Mouse (Mus musculus) C2C12 (cell line): Measurements from ENCODE around the gene Mrtfb. TPM values are rescaled to one million over a fixed set of nuclear protein-coding genes. Genes with fewer than 3 reads are reported as not detected.

ENCODE experiments used
- H3K27me3 ChIP-seq: one replicate; pipeline ENCODE4 v1.6.1; 2011; ENCODE audit not compliant: control insufficient read depth, insufficient read depth, insufficient read length
- H3K36me3 ChIP-seq: one replicate; pipeline ENCODE4 v1.6.1; 2011; ENCODE audit not compliant: control insufficient read depth, insufficient read depth
- H3K4me3 ChIP-seq: one replicate; pipeline ENCODE4 v1.5.1; 2011; ENCODE audit warnings: mild to moderate bottlenecking, control low read depth; ENCODE audit not compliant: poor library complexity, insufficient read depth, severe bottlenecking
- H3K79me2 ChIP-seq: one replicate; pipeline ENCODE4 v1.6.1; 2011; ENCODE audit not compliant: control insufficient read depth, insufficient read depth
- H3K79me3 ChIP-seq: one replicate; pipeline ENCODE4 v1.6.1; 2011; ENCODE audit warnings: low read depth, control low read depth
- H3ac ChIP-seq: one replicate; pipeline ENCODE3; 2011; ENCODE audit warnings: low read depth; ENCODE audit not compliant: control insufficient read depth, insufficient read length
- CEBPB ChIP-seq: IDR thresholded peaks from one replicate; pipeline ENCODE4 v1.6.1; 2011; ENCODE audit warnings: low read depth, mild to moderate bottlenecking, control low read depth, moderate library complexity
- CTCF ChIP-seq: IDR thresholded peaks from one replicate; pipeline ENCODE4 v1.5.1; 2011; ENCODE audit not compliant: control insufficient read depth, insufficient read depth, insufficient read length
- FOSL1 ChIP-seq: IDR thresholded peaks from one replicate; pipeline ENCODE4 v1.8.0; 2011; ENCODE audit warnings: mild to moderate bottlenecking, low read length; ENCODE audit not compliant: poor library complexity, insufficient read depth, severe bottlenecking
- MAX ChIP-seq: IDR thresholded peaks from one replicate; pipeline ENCODE4 v1.6.1; 2011; ENCODE audit warnings: mild to moderate bottlenecking, control low read depth
- MYOD1 ChIP-seq: IDR thresholded peaks from one replicate; pipeline ENCODE4 v1.6.1; 2011; ENCODE audit warnings: low read depth; ENCODE audit not compliant: control insufficient read depth, insufficient read length
- MYOG ChIP-seq: IDR thresholded peaks from one replicate; pipeline ENCODE4 v1.6.1; 2011; ENCODE audit not compliant: control insufficient read depth, insufficient read length; ENCODE audit errors: extremely low read depth
- USF1 ChIP-seq: IDR thresholded peaks from one replicate; pipeline ENCODE4 v1.6.1; 2011; ENCODE audit warnings: low read depth, mild to moderate bottlenecking, control low read depth, moderate library complexity
- polyA plus RNA-seq: library from polyadenylated mRNA; unstranded; fragments of >200 nt; fragmentation: generic; extraction: Trizol; gene quantifications from one replicate; pipeline ENCODE4 v1.2.1, GENCODE M21; 2012; ENCODE audit warnings: missing spikeins

Gene Mrtfb
- polyA plus RNA-seq, 1 experiment: 6.6 TPM

DNA sequence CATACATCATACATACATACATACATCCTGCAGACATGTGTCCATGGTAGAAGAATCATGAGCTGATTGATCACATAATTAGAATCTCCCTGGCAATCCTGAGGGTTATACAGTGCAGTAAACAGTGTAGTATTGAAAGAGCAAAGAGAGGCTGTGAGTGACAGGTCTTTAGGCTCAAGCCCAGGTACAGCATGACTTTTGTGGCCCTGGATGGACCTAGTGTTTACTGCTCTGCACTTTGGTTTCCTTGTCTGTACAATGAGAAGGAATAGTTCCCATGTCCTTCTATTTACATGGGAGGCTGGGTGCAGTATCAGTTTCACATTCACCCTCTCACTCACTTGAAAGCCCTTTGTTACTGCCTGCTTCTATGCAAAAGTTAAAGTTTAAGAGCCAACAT, 103.9 kb downstream of the Mrtfb start:
- Histone ChIP-seq H3K27me3 (no peaks in the 10 kb centered on the region), H3ac (no peak overlapping the region), H3K79me2 (no peaks in the 10 kb centered on the region), H3K4me3 (no peak overlapping the region), H3K79me3 (no peaks in the 10 kb centered on the region), H3K36me3 (no peaks in the 10 kb centered on the region)
- no peak for TF ChIP-seq USF1
- TF ChIP-seq CTCF: no peak
- no peak for TF ChIP-seq CEBPB
- TF ChIP-seq MYOG: no peak
- no peak for TF ChIP-seq MAX
- TF ChIP-seq MYOD1: no peak
- TF ChIP-seq FOSL1: no peak

DNA sequence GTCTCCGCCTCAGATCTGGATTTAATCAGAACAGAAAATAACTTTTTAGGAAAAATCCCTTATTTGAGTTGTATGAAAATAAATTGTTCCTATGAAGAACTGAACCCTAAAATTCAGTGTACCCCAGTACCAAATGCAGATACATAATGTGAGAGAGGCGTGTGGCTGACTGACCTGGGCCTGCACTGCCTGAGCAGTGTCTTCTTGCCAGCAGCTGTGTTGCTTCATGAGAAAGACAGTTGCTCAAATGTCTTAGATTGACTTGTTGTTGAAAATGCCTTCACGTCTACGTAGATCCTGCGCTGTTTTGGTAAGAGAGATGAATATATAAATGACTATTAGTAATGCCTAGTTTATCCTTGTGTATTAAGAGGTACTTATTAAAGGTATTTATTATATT, 104.6 kb downstream of the Mrtfb start:
- H3K79me3 ChIP-seq: no peaks in the 10 kb centered on the region
- no peaks in the 10 kb centered on the region for H3K27me3 ChIP-seq
- H3K36me3 ChIP-seq: no peaks in the 10 kb centered on the region
- no peak overlapping the region for H3ac ChIP-seq
- H3K4me3 ChIP-seq: no peak overlapping the region
- TF ChIP-seq FOSL1 (no peak), CTCF (no peak), CEBPB (no peak)
- H3K79me2 ChIP-seq: no peaks in the 10 kb centered on the region

DNA sequence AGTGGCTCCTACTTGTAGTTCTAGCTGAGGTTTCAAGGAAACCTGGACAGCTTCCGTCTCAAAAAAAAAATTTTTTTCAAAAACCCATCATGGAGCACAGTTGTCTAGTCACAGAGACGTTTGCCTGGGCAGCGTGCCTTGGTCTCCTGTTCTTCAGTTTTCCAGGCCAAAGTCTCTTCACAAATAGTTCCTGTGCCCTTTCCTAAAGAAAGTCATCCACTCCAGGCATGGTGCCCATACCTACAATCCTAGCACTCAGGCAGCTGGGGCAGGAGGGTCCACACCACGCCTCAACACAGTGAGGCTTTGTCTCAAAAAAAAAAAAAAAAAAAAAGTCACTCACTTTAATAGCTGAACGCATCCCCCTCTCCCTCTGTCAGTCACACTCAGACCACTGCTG, 106.9 kb downstream of the Mrtfb start:
- H3ac ChIP-seq: no peak overlapping the region
- H3K79me2 ChIP-seq: no peaks in the 10 kb centered on the region
- TF ChIP-seq MAX: no peak
- no peak for TF ChIP-seq FOSL1
- no peak for TF ChIP-seq CTCF
- no peak for TF ChIP-seq USF1
- no peak for TF ChIP-seq MYOD1
- TF ChIP-seq MYOG: no peak
- TF ChIP-seq CEBPB: no peak
- no peaks in the 10 kb centered on the region for H3K27me3 ChIP-seq
- H3K4me3 ChIP-seq: no peak overlapping the region
- no peaks in the 10 kb centered on the region for H3K79me3 ChIP-seq
- no peaks in the 10 kb centered on the region for H3K36me3 ChIP-seq

DNA sequence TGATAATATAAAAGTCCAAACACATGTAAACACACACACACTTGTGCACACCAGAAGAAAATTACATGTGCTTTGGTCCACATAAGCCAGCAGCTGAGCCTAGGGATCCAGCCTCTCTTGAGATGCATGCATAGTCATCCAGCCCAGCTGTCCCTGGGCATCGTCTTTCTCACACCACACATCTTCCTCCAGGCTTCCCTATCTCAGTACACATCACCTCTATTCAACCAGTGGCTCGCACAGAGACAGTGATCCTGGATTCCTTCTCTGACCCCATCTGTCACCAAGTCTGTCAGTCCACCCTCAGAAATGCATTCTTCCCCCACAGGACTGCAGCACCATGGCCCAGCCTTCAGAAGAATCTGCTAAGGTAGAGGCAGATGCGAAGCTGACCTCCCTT, 107.9 kb downstream of the Mrtfb start:
- H3K79me3 ChIP-seq: no peaks in the 10 kb centered on the region
- no peak overlapping the region for H3ac ChIP-seq
- no peaks in the 10 kb centered on the region for H3K79me2 ChIP-seq
- H3K27me3 ChIP-seq: no peaks in the 10 kb centered on the region
- H3K36me3 ChIP-seq: no peaks in the 10 kb centered on the region
- TF ChIP-seq FOSL1 (no peak), MAX (no peak), MYOD1 (peak; percentile 65), MYOG (no peak), CEBPB (no peak), CTCF (no peak), USF1 (no peak)
- no peak overlapping the region for H3K4me3 ChIP-seq

DNA sequence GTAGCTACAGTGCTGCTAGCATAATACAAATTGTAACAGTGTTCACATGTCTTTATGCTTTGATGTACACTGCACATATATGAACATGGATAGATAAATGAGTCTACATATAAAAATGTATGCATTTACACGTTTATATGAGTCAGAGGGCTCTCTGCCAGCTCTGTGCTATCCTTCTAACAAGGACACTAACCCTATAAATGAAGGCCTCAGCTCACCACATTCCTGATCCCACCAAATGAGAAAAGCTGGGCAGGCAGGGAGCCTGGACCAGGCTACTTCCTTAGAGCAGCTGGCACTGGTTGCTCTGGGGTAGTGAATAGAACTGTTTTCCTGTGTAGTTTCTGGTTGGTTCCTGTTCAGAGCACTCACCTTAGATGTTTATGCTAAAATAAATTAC, 110.0 kb downstream of the Mrtfb start:
- Histone ChIP-seq H3K36me3 (no peaks in the 10 kb centered on the region), H3K4me3 (no peak overlapping the region), H3K79me2 (no peaks in the 10 kb centered on the region), H3K79me3 (no peaks in the 10 kb centered on the region), H3K27me3 (no peaks in the 10 kb centered on the region), H3ac (no peak overlapping the region)
- TF ChIP-seq CTCF: no peak
- no peak for TF ChIP-seq USF1
- no peak for TF ChIP-seq MYOD1
- no peak for TF ChIP-seq MYOG
- TF ChIP-seq MAX: no peak
- no peak for TF ChIP-seq FOSL1
- TF ChIP-seq CEBPB: no peak

DNA sequence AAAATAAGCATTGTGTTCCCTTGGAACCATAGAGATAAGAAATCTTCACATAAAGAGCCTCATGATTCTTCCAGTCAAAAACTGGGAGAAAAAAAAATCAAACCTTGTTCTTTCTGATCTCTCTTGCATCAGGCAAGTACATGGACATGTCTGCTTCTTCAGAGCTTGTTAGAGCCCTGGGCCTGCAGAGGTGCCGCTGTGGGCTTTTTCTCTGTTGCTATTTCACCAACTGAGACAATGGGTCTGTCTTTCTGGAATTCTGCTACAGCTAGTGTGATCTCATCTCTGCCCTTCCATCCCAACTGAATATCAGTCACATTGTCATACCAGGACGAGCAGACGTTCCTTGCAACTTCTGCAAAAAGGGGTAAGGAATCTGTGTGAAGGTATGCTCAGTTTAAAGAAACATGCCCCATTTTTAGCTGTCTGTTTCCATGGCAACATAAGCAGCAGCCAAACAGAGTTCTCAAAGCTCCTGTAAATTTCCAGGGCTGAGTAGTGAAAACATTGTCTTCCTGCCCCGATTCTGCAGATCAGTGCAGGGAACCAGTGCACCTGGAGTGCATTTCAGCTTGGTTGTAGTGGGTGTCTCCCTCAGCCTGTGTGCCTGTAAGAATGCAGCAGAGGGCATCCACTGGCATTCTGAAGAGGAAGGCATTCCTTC, 110.7 kb downstream of the Mrtfb start:
- Histone ChIP-seq H3K79me2 (no peaks in the 10 kb centered on the region), H3ac (no peak overlapping the region), H3K27me3 (no peaks in the 10 kb centered on the region), H3K4me3 (no peak overlapping the region), H3K36me3 (no peaks in the 10 kb centered on the region), H3K79me3 (no peaks in the 10 kb centered on the region)
- no peak for TF ChIP-seq CTCF
- no peak for TF ChIP-seq CEBPB
- no peak for TF ChIP-seq MYOD1
- no peak for TF ChIP-seq FOSL1
- no peak for TF ChIP-seq MYOG
- no peak for TF ChIP-seq MAX
- no peak for TF ChIP-seq USF1
